Mouse (Mus musculus): ENCODE results near the gene Unc5c. TPM values are rescaled to one million over a fixed set of nuclear protein-coding genes. Genes with fewer than 3 reads are reported as not detected.

Unc5c gene
- polyA plus RNA-seq, 1 experiment from 2014 or later = 26.6 TPM

DNA sequence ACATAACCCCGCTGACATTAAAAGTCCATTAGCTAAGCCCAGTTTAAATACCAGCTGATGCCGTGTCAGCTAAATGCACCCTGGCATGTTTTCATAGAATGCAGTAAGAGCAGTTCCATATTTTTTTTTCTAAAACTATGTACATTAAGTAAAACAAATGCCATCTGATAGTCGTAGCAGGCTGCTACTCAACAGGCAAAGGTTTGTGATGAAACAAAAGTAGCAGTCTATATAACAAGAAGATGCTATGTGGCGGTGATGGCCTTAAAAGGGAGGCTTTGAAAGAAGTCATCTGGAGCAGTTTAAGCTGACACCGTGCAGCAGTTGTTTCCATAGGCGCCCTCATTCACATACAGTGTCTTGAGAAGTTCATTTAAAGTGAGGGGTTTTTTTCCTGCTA, 10.9 kb downstream of the Unc5c start:
- no peaks in the 10 kb centered on the region for H3K36me3 ChIP-seq (ENCODE audit: control insufficient read depth, insufficient read depth, low read length)
- H3K9ac ChIP-seq (ENCODE audit: low read depth, low read length) = no peak overlapping the region
- ATAC-seq = no peak
- peak overlapping the region; percentile 5; the same call in 1 of the 2 replicates for H3K4me2 ChIP-seq (ENCODE audit: low read length)
- peaks cover 5% of the 10 kb centered on the region for H3K4me1 ChIP-seq (ENCODE audit: control insufficient read depth, insufficient read depth, low read depth, low read length)
- H3K9me3 ChIP-seq (ENCODE audit: control insufficient read depth, low read length) = no peaks in the 10 kb centered on the region
- H3K4me3 ChIP-seq (ENCODE audit: low read length) = no peak overlapping the region
- no peak overlapping the region for H3K27ac ChIP-seq (ENCODE audit: low read depth, low read length)
- H3K27me3 ChIP-seq (replicated peaks; ENCODE audit: control insufficient read depth, insufficient read depth, low read length) = no peaks in the 10 kb centered on the region
- 66% methylated on average over 6 of the region's 6 CpGs for WGBS

DNA sequence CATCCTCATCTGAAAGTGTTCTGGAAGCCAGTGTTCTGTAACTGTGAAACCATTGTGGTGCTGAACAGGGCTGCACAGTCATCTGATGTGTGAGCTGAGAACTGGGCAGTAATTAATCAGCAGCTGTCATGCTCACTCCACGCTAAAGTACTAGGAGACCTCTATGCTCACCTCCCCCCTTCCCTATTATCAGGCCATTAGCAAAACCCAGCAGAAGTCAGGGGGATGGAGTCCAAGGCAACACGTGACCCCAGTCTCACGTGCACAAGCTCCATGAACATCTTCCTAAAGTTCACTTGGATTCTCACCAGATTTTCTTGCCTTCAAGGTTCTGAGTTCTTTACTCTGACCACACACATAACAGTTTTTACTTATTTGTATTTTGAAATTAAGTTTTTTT, 11.7 kb downstream of the Unc5c start:
- H3K4me2 ChIP-seq (ENCODE audit: low read length) = no peak overlapping the region
- no peaks in the 10 kb centered on the region for H3K27me3 ChIP-seq (replicated peaks; ENCODE audit: control insufficient read depth, insufficient read depth, low read length)
- no peak overlapping the region for H3K4me3 ChIP-seq (ENCODE audit: low read length)
- H3K27ac ChIP-seq (ENCODE audit: low read depth, low read length) = no peak overlapping the region
- no peaks in the 10 kb centered on the region for H3K9me3 ChIP-seq (ENCODE audit: control insufficient read depth, low read length)
- no peak overlapping the region for H3K9ac ChIP-seq (ENCODE audit: low read depth, low read length)
- no peaks in the 10 kb centered on the region for H3K36me3 ChIP-seq (ENCODE audit: control insufficient read depth, insufficient read depth, low read length)
- peak; percentile 77 for ATAC-seq
- 22% methylated on average over 3 of the region's 3 CpGs for WGBS
- H3K4me1 ChIP-seq (ENCODE audit: control insufficient read depth, insufficient read depth, low read depth, low read length) = peaks cover 5% of the 10 kb centered on the region

- Histone ChIP-seq H3K9ac (ENCODE audit: low read depth, low read length) (no peak overlapping the region), H3K36me3 (ENCODE audit: control insufficient read depth, insufficient read depth, low read length) (no peaks in the 10 kb centered on the region), H3K4me1 (ENCODE audit: control insufficient read depth, insufficient read depth, low read depth, low read length) (no peaks in the 10 kb centered on the region), H3K27me3 (replicated peaks; ENCODE audit: control insufficient read depth, insufficient read depth, low read length) (no peaks in the 10 kb centered on the region), H3K27ac (ENCODE audit: low read depth, low read length) (no peak overlapping the region), H3K9me3 (ENCODE audit: control insufficient read depth, low read length) (no peaks in the 10 kb centered on the region), H3K4me3 (ENCODE audit: low read length) (no peak overlapping the region), H3K4me2 (ENCODE audit: low read length) (no peak overlapping the region)
- WGBS = 88% methylated on average over 4 of the region's 4 CpGs
- no peak for ATAC-seq
Measured at GRCm38 (mm10) chr3:141482465-141482864, 17.4 kb downstream of the Unc5c start.

GRCm38 (mm10) chr3:141483665-141484431, 18.8 kb downstream of the Unc5c start:
- Histone ChIP-seq H3K27ac (ENCODE audit: low read depth, low read length) (no peak overlapping the region), H3K9me3 (ENCODE audit: control insufficient read depth, low read length) (no peaks in the 10 kb centered on the region), H3K4me3 (ENCODE audit: low read length) (no peak overlapping the region), H3K27me3 (replicated peaks; ENCODE audit: control insufficient read depth, insufficient read depth, low read length) (no peaks in the 10 kb centered on the region), H3K36me3 (ENCODE audit: control insufficient read depth, insufficient read depth, low read length) (no peaks in the 10 kb centered on the region), H3K4me2 (ENCODE audit: low read length) (no peak overlapping the region), H3K9ac (ENCODE audit: low read depth, low read length) (no peak overlapping the region), H3K4me1 (ENCODE audit: control insufficient read depth, insufficient read depth, low read depth, low read length) (no peaks in the 10 kb centered on the region)
- ATAC-seq = no peak
- WGBS = 78% methylated on average over 2 of the region's 2 CpGs

GRCm38 (mm10) chr3:141485218-141485617, 20.2 kb downstream of the Unc5c start:
- Histone ChIP-seq H3K4me1 (ENCODE audit: control insufficient read depth, insufficient read depth, low read depth, low read length) (no peaks in the 10 kb centered on the region), H3K4me2 (ENCODE audit: low read length) (no peak overlapping the region), H3K4me3 (ENCODE audit: low read length) (no peak overlapping the region), H3K9me3 (ENCODE audit: control insufficient read depth, low read length) (no peaks in the 10 kb centered on the region), H3K27ac (ENCODE audit: low read depth, low read length) (no peak overlapping the region), H3K9ac (ENCODE audit: low read depth, low read length) (no peak overlapping the region), H3K27me3 (replicated peaks; ENCODE audit: control insufficient read depth, insufficient read depth, low read length) (no peaks in the 10 kb centered on the region), H3K36me3 (ENCODE audit: control insufficient read depth, insufficient read depth, low read length) (no peaks in the 10 kb centered on the region)
- ATAC-seq = no peak
- 88% methylated on average over 4 of the region's 4 CpGs for WGBS

DNA sequence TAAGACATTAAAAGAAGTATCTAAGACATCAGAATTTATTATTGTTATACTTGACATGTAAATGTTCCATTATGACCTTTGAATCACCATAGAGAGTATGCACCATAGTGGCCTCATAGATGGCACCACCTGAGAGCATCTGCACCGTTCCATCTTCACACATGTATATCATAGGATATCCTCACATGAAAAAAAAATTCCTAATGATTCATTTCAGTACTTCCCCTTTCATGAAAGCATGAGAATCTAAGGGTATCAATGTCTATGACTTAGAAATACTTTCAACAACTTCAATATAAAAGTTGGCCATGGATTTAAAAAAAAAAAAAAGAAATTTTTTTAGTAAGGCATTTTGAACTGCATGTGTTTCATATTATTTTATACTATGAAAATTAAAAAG, 25.6 kb downstream of the Unc5c start:
- Histone ChIP-seq H3K9ac (ENCODE audit: low read depth, low read length) (no peak overlapping the region), H3K9me3 (ENCODE audit: control insufficient read depth, low read length) (no peaks in the 10 kb centered on the region), H3K27ac (ENCODE audit: low read depth, low read length) (no peak overlapping the region), H3K27me3 (replicated peaks; ENCODE audit: control insufficient read depth, insufficient read depth, low read length) (no peaks in the 10 kb centered on the region), H3K4me1 (ENCODE audit: control insufficient read depth, insufficient read depth, low read depth, low read length) (no peaks in the 10 kb centered on the region; the same call in 1 of the 2 replicates), H3K4me3 (ENCODE audit: low read length) (no peak overlapping the region), H3K4me2 (ENCODE audit: low read length) (no peak overlapping the region), H3K36me3 (ENCODE audit: control insufficient read depth, insufficient read depth, low read length) (no peaks in the 10 kb centered on the region)
- no peak for ATAC-seq
- WGBS = 81% methylated on average over 1 of the region's 1 CpGs

GRCm38 (mm10) chr3:141491272-141491950, 26.4 kb downstream of the Unc5c start:
- peak; percentile 42; the same call in 1 of the 2 replicates for ATAC-seq
- H3K9ac ChIP-seq (ENCODE audit: low read depth, low read length) = no peak overlapping the region
- no peak overlapping the region for H3K27ac ChIP-seq (ENCODE audit: low read depth, low read length)

GRCm38 (mm10) chr3:141491951-141492310, 26.9 kb downstream of the Unc5c start:
- Histone ChIP-seq H3K4me3 (ENCODE audit: low read length) (no peak overlapping the region), H3K27ac (ENCODE audit: low read depth, low read length) (no peak overlapping the region), H3K9ac (ENCODE audit: low read depth, low read length) (no peak overlapping the region), H3K9me3 (ENCODE audit: control insufficient read depth, low read length) (no peaks in the 10 kb centered on the region), H3K4me1 (ENCODE audit: control insufficient read depth, insufficient read depth, low read depth, low read length) (no peaks in the 10 kb centered on the region; the same call in 1 of the 2 replicates), H3K36me3 (ENCODE audit: control insufficient read depth, insufficient read depth, low read length) (no peaks in the 10 kb centered on the region), H3K27me3 (replicated peaks; ENCODE audit: control insufficient read depth, insufficient read depth, low read length) (no peaks in the 10 kb centered on the region), H3K4me2 (ENCODE audit: low read length) (no peak overlapping the region)
- 29% methylated on average over 2 of the region's 2 CpGs for WGBS
- ATAC-seq = no peak

More at GRCm38 (mm10) chr3:141491272-141491950, 26.4 kb downstream of the Unc5c start:
- Histone ChIP-seq H3K4me2 (ENCODE audit: low read length) (no peak overlapping the region), H3K9me3 (ENCODE audit: control insufficient read depth, low read length) (no peaks in the 10 kb centered on the region), H3K27me3 (replicated peaks; ENCODE audit: control insufficient read depth, insufficient read depth, low read length) (no peaks in the 10 kb centered on the region), H3K4me3 (ENCODE audit: low read length) (no peak overlapping the region), H3K4me1 (ENCODE audit: control insufficient read depth, insufficient read depth, low read depth, low read length) (no peaks in the 10 kb centered on the region; the same call in 1 of the 2 replicates), H3K36me3 (ENCODE audit: control insufficient read depth, insufficient read depth, low read length) (no peaks in the 10 kb centered on the region)
- 37% methylated on average over 5 of the region's 5 CpGs for WGBS

- Histone ChIP-seq H3K36me3 (ENCODE audit: control insufficient read depth, insufficient read depth, low read length) (no peaks in the 10 kb centered on the region), H3K4me2 (ENCODE audit: low read length) (no peak overlapping the region), H3K9me3 (ENCODE audit: control insufficient read depth, low read length) (no peaks in the 10 kb centered on the region), H3K4me3 (ENCODE audit: low read length) (no peak overlapping the region), H3K9ac (ENCODE audit: low read depth, low read length) (no peak overlapping the region), H3K27me3 (replicated peaks; ENCODE audit: control insufficient read depth, insufficient read depth, low read length) (no peaks in the 10 kb centered on the region), H3K27ac (ENCODE audit: low read depth, low read length) (no peak overlapping the region), H3K4me1 (ENCODE audit: control insufficient read depth, insufficient read depth, low read depth, low read length) (no peaks in the 10 kb centered on the region; the same call in 1 of the 2 replicates)
- WGBS = 73% methylated on average over 3 of the region's 3 CpGs
- ATAC-seq = no peak
Measured at GRCm38 (mm10) chr3:141493000-141493399, 28.0 kb downstream of the Unc5c start.

Data from hindbrain, embryonic 16.5 days (tissue).